Mouse (Mus musculus): ENCODE measurements around the gene Lhfpl1. TPM values are rescaled to one million over a fixed set of nuclear protein-coding genes. Genes with fewer than 3 reads are reported as not detected.

Gene Lhfpl1
- polyA plus RNA-seq, 1 experiment = not detected

DNA sequence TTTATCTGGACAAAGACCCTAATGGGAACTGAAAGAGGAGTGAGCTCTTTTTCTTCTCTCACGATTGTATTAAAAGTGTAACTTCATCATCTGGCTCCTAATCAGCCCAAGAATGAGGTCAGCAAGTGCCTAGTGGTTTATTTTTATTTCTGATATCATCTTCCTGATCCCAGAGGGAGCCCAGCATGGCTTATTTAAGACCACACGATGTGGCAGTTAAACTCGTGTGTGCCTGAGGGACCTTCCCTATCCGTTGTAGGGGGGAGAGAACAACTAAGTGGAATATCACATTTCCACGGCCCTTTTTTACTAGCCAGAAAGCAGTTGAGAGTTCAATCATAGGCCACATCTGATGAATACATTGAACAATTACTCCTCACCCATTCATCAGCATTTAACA, 87.1 kb downstream of the Lhfpl1 start:
- Histone ChIP-seq H3K36me3 (replicated peaks; ENCODE audit: low read length) (no peaks in the 10 kb centered on the region), H3K4me1 (peaks cover 14% of the 10 kb centered on the region), H3K27me3 (replicated peaks) (peaks cover 3% of the 10 kb centered on the region), H3K9me3 (no peaks in the 10 kb centered on the region), H3K4me3 (replicated peaks) (no peak overlapping the region)
- TF ChIP-seq FLI1 (IDR thresholded peaks at IDR 0.05; ENCODE audit: low read length) (no peak), GATA1 (IDR thresholded peaks at IDR 0.05; ENCODE audit: borderline replicate concordance, low read length) (no peak)

Other genes with a start within 250 kb of the Lhfpl1 start
- gene Amot, start 156.1 kb upstream of the Lhfpl1 start, polyA plus RNA-seq (2012; ENCODE audit: insufficient read depth, low replicate concordance) = 0.17 and 0.76 TPM in 2 replicates